Mouse (Mus musculus) frontal cortex, postnatal 25 days (tissue): ENCODE results near the gene Gm21903.
"Not testable (repeated sequence)": the region's sequence is repeated elsewhere in the genome, so short reads cannot be mapped to it uniquely, and the experiment has no call there.

ENCODE experiments used
- DNase-seq, 2 experiments: peaks; one replicate each; pipeline ENCODE4 v3.0.0; 2022; ENCODE audit warnings: low spot score in 2 of 2

The Gm21903 gene

DNA sequence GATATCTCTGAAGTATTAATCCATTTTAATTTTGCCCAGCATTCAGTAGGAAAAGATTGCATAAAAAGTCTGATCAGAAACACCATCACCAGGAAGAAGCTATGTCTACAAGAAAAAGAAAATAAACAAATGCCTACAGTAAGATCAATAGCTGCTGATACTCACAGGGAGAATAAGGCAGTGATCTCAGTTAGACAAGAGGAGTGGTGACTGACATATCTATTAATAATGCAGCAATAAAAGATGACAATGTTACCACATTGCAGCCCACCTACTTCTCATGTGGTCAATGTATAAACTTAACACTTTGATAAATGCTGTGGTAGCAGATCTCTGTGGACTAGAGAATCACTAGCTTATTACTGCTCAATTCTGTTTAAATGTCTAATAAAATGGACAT lies at the start of gene Gm21903:
TSS of gene Gm21903 (minus strand) at position 101 of the 400 bp plus-strand sequence.
- DNase-seq = no peak

DNA sequence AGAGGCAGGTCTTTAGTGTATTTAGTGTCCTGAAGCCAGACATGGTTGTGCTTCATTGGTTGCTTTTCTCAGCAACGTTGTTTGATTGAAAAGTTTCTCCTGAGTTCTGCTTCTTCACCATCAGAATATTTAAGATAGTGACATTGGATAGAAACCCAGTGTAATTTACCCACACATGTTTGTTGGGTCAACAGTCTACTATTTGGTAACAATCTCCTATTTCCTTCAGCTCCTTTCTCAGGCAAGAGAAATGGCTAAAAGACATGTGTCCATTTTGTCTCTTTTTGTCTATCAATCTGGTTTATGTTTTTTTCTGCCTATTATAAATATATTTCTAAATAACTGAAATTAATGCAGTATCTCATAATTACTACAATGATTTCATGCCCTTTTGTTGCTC lies 33.8 kb upstream of the Gm21903 start, which contains the start of gene Esp23:
TSS of gene Esp23 (minus strand) at position 101 of the 400 bp plus-strand sequence.
- DNase-seq = no peak

DNA sequence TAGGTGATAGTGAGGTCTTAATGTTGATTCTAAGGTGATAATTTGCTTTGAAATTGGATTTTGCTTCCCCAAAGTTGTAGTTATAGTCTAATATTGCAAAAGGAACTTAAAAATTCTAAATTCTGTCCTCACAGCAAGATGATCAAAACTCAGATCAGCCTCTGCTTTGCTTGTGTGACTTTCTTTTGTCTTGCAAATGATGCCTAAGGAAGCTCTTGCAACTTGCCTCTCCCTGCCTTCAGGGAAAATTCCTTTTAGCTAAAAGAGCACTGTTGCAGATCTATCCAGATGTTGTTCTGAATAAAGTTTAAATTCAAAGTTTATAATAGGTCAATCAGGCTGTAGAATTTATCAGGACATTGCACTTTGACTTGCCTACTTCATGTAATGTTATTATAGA lies 20.5 kb upstream of the Gm21903 start:
- DNase-seq = no peak

DNA sequence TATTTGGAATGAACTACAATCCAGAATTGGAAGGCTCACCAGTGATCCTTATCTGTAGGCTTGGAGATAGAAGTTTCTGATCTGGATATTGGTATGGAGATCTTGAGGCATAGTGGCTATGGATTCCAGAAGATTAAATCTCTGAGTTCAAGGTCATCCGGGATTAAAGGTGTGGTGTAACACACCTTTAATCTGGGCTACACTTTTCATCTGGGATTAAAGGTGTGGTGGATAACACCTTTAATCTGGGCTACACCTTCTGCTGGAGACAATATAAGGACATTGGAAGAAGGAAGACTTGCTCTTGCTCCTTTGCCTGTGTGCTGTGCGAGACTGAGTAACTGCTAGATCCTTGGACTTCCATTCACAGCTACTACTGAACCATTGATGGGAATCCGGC lies 6.7 kb downstream of the Gm21903 start, which contains the start of gene Esp24:
TSS of gene Esp24 (plus strand) at position 301 of the 400 bp plus-strand sequence.
- not testable (repeated sequence) for DNase-seq

GRCm38 (mm10) chr17:39017184-39017583 lies 26.0 kb downstream of the Gm21903 start:
- DNase-seq = no peak

DNA sequence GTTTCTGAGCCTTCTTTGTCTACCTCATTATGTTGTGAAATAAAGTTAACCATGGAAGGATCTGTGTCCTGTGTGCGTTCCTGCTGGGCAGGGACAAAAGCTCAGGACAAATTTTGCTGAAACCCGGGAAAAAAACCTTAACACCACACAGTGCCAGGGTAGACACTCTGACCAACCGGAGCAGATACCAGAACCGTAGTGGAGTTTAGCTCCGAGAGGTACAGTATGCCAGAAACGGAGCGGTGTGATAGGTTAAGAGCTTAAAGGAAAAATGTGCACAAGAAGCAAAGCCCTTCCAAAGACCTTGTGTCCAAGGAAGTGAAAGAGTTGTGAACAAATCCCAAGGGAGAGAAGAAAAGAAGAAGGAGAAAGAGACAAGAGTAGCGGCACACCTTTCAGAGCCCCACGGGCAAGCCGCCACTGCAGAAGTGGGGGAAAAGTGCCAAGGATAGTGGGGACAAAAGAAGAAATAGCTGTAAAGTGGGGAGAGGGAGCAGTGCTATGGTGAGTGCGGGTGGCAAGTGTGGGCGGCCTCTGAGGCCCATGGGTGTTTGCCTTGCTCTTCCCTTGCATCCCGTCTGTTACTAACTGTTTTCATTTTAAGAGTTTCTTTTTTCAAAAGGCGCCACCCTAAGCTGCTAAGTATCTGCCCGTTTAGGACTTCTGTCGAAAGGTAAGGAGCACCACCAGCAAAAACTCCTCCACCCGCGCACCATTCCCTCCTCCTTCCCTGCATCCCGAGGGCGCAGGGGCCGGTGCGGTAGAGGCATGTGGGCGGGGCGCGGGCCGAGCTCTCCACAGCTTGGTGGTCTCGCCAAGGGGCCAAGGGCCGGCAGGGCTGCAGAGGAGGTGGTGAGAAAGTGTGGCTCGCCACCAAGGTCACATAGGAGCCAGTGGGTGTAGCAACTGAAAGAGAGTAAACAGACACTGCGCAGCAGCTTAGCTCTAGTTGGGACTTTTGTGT lies 32.2 kb downstream of the Gm21903 start:
- DNase-seq = no peak

DNA sequence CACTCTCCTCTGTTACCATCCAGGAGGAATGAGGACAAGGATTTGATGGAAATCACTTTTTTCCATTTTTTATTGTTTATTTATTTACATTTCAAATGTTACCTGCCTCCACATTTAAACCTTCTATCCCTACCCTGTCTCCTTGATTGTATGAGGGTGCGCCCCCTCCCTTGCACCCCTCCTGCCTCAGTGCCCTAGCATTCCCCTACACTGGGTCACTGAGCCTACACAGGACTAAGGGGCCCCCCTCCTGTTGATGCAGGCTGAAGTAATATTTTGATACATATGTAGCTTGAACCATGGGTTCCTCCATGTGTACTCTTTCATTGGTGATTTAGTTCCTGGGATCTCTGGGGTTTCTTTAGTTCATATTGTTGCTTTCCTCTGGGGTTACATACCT lies 33.3 kb downstream of the Gm21903 start:
- no peak for DNase-seq
